Mouse (Mus musculus) hindbrain, embryonic 16.5 days (tissue): ENCODE measurements around the gene Coro6. TPM values are rescaled to one million over a fixed set of nuclear protein-coding genes. Genes with fewer than 3 reads are reported as not detected.

Experiments
- ATAC-seq: fragments of 200-750 bp; cut with Nextera tagmentation; 2 replicates; pipeline ENCODE4 v1.8.0; 2017; ENCODE audit warnings: moderate TSS enrichment, moderate library complexity
- H3K27ac ChIP-seq: fragments of 300-500 bp; sonication (generic); 2 replicates; pipeline ENCODE4 v1.5.1; 2014; ENCODE audit warnings: low read depth, mild to moderate bottlenecking, control low read depth, low read length, moderate library complexity
- H3K27me3 ChIP-seq: fragments of 300-500 bp; sonication (generic); replicated peaks from 2 replicates; pipeline ENCODE4 v1.6.1; 2014; ENCODE audit warnings: low read length; ENCODE audit not compliant: control insufficient read depth, insufficient read depth
- H3K36me3 ChIP-seq: fragments of 300-500 bp; sonication (generic); 2 replicates; pipeline ENCODE4 v1.6.1; 2014; ENCODE audit warnings: mild to moderate bottlenecking, low read length, moderate library complexity, mixed read lengths; ENCODE audit not compliant: control insufficient read depth, insufficient read depth
- H3K4me1 ChIP-seq: fragments of 300-500 bp; sonication (generic); 2 replicates; pipeline ENCODE4 v1.6.1; 2014; ENCODE audit warnings: low read depth, low read length; ENCODE audit not compliant: control insufficient read depth, insufficient read depth
- H3K4me2 ChIP-seq: fragments of 300-500 bp; sonication (generic); 2 replicates; pipeline ENCODE4 v1.6.1; 2014; ENCODE audit warnings: mild to moderate bottlenecking, low read length, control low read depth, moderate library complexity
- H3K4me3 ChIP-seq: fragments of 300-500 bp; sonication (generic); 2 replicates; pipeline ENCODE4 v1.5.1; 2014; ENCODE audit warnings: mild to moderate bottlenecking, low read length, control low read depth, moderate library complexity
- H3K9ac ChIP-seq: fragments of 300-500 bp; sonication (generic); 2 replicates; pipeline ENCODE4 v1.6.1; 2014; ENCODE audit warnings: low read depth, mild to moderate bottlenecking, control low read depth, low read length, moderate library complexity
- H3K9me3 ChIP-seq: fragments of 300-500 bp; sonication (generic); 2 replicates; pipeline ENCODE4 v1.6.1; 2014; ENCODE audit warnings: mild to moderate bottlenecking, low read length, moderate library complexity; ENCODE audit not compliant: control insufficient read depth
- WGBS: fragments of 180-500 bp; shearing (Covaris S2); extraction: QIAGEN DNeasy Blood & Tissue Kit; methylation state at CpG from one replicate; pipeline ENCODE4 v1.1.7; 2014; 5-methylcytosine and 5-hydroxymethylcytosine counted together
- polyA plus RNA-seq: library from polyadenylated mRNA; unstranded; fragments of >200 nt; fragmentation: Nextera tagmentation; extraction: Ambion mirVana; gene quantifications from 2 replicates; pipeline ENCODE4 v1.2.1, GENCODE M21; 2015

Coro6 gene
- polyA plus RNA-seq, result 1.3 and 1.9 TPM in 2 replicates

GRCm38 (mm10) chr11:77462283-77463100, at the start of gene Coro6:
TSS of gene Coro6 (plus strand) at chr11:77462411.
- Histone ChIP-seq H3K27me3 (peaks cover 23% of the 10 kb centered on the region), H3K4me2 (peak within 1 kb of the TSS; percentile 99), H3K36me3 (no peaks in the 10 kb centered on the region), H3K9me3 (no peaks in the 10 kb centered on the region), H3K9ac (peak within 1 kb of the TSS; percentile 66), H3K27ac (no peak within 1 kb of the TSS), H3K4me1 (peaks cover 8% of the 10 kb centered on the region; the same call in 1 of the 2 replicates), H3K4me3 (peak within 1 kb of the TSS; percentile 59)
- peak; percentile 44; the same call in 1 of the 2 replicates for ATAC-seq
- under 1% methylated on average over 41 of the region's 73 CpGs for WGBS

- 74% methylated on average over 2 of the region's 2 CpGs for WGBS
- Histone ChIP-seq H3K4me3 (no peak overlapping the region), H3K9ac (no peak overlapping the region), H3K4me1 (no peaks in the 10 kb centered on the region), H3K27me3 (no peaks in the 10 kb centered on the region), H3K9me3 (no peaks in the 10 kb centered on the region), H3K4me2 (no peak overlapping the region), H3K36me3 (no peaks in the 10 kb centered on the region), H3K27ac (no peak overlapping the region)
- no peak for ATAC-seq
Observed at GRCm38 (mm10) chr11:77414141-77414839, 47.9 kb upstream of the Coro6 start.

- WGBS, result 74% methylated on average over 4 of the region's 4 CpGs
- H3K4me2 ChIP-seq, result no peak overlapping the region
- no peaks in the 10 kb centered on the region for H3K9me3 ChIP-seq
- no peaks in the 10 kb centered on the region for H3K4me1 ChIP-seq
- no peak overlapping the region for H3K4me3 ChIP-seq
- H3K27ac ChIP-seq, result no peak overlapping the region
- H3K36me3 ChIP-seq, result peaks cover 4% of the 10 kb centered on the region; the same call in 1 of the 2 replicates
- H3K27me3 ChIP-seq, result no peaks in the 10 kb centered on the region
- no peak overlapping the region for H3K9ac ChIP-seq
- no peak for ATAC-seq
Observed at GRCm38 (mm10) chr11:77416212-77417000, 45.8 kb upstream of the Coro6 start.

- Histone ChIP-seq H3K4me2 (no peak overlapping the region), H3K36me3 (peaks cover 6% of the 10 kb centered on the region), H3K27ac (no peak overlapping the region), H3K27me3 (no peaks in the 10 kb centered on the region), H3K9me3 (no peaks in the 10 kb centered on the region), H3K4me3 (no peak overlapping the region), H3K4me1 (no peaks in the 10 kb centered on the region), H3K9ac (no peak overlapping the region)
- ATAC-seq, result no peak
- WGBS, result 95% methylated on average over 4 of the region's 4 CpGs
Observed at GRCm38 (mm10) chr11:77418021-77418420, 44.2 kb upstream of the Coro6 start.

- no peak for ATAC-seq
- no peaks in the 10 kb centered on the region for H3K4me1 ChIP-seq
- WGBS, result 87% methylated on average over 4 of the region's 4 CpGs
Observed at GRCm38 (mm10) chr11:77423175-77423859, 38.9 kb upstream of the Coro6 start.

GRCm38 (mm10) chr11:77428446-77428845, 33.8 kb upstream of the Coro6 start:
- Histone ChIP-seq H3K9ac (no peak overlapping the region), H3K9me3 (no peaks in the 10 kb centered on the region), H3K27me3 (no peaks in the 10 kb centered on the region), H3K27ac (no peak overlapping the region), H3K4me1 (no peaks in the 10 kb centered on the region), H3K36me3 (peaks cover 2% of the 10 kb centered on the region; the same call in 1 of the 2 replicates), H3K4me2 (no peak overlapping the region), H3K4me3 (no peak overlapping the region)
- ATAC-seq, result no peak
- WGBS, result 86% methylated on average over 1 of the region's 1 CpGs

More at GRCm38 (mm10) chr11:77423175-77423859, 38.9 kb upstream of the Coro6 start:
- Histone ChIP-seq H3K4me3 (no peak overlapping the region), H3K36me3 (peaks cover 8% of the 10 kb centered on the region), H3K9ac (no peak overlapping the region), H3K9me3 (no peaks in the 10 kb centered on the region), H3K27me3 (no peaks in the 10 kb centered on the region), H3K4me2 (no peak overlapping the region), H3K27ac (no peak overlapping the region)

- Histone ChIP-seq H3K4me3 (no peak overlapping the region), H3K9ac (no peak overlapping the region), H3K9me3 (no peaks in the 10 kb centered on the region), H3K4me2 (no peak overlapping the region), H3K27me3 (no peaks in the 10 kb centered on the region), H3K27ac (no peak overlapping the region), H3K36me3 (peaks cover 14% of the 10 kb centered on the region; the same call in 1 of the 2 replicates), H3K4me1 (no peaks in the 10 kb centered on the region)
- no peak for ATAC-seq
- WGBS, result 91% methylated on average over 2 of the region's 2 CpGs
Observed at GRCm38 (mm10) chr11:77437026-77437425, 25.2 kb upstream of the Coro6 start.

GRCm38 (mm10) chr11:77440081-77440480, 22.1 kb upstream of the Coro6 start:
- H3K9me3 ChIP-seq, result no peaks in the 10 kb centered on the region
- no peak overlapping the region for H3K27ac ChIP-seq
- WGBS, result 86% methylated on average over 9 of the region's 9 CpGs

More at GRCm38 (mm10) chr11:77440081-77440480, 22.1 kb upstream of the Coro6 start:
- Histone ChIP-seq H3K4me2 (no peak overlapping the region), H3K4me3 (no peak overlapping the region), H3K9ac (no peak overlapping the region), H3K4me1 (no peaks in the 10 kb centered on the region), H3K36me3 (peaks cover 14% of the 10 kb centered on the region; the same call in 1 of the 2 replicates), H3K27me3 (no peaks in the 10 kb centered on the region)
- ATAC-seq, result no peak
